Mouse (Mus musculus) intestine, embryonic 16.5 days (tissue): ENCODE measurements at regions not wholly inside any gene's neighbourhood (a gene's known extent, or its start where the extent isn't known, plus 50 kb on each side); places are given as distances from the start of the nearest gene placed in this dataset.

ENCODE experiments used
- ATAC-seq: fragments of 200-750 bp; cut with Nextera tagmentation; 2 replicates; pipeline ENCODE4 v1.8.0; 2017; ENCODE audit warnings: moderate TSS enrichment, moderate library complexity
- H3K27ac ChIP-seq: fragments of 300-500 bp; sonication (generic); 2 replicates; pipeline ENCODE4 v1.5.1; 2014; ENCODE audit warnings: mild to moderate bottlenecking, low read length
- H3K27me3 ChIP-seq: fragments of 300-500 bp; sonication (generic); replicated peaks from 2 replicates; pipeline ENCODE4 v1.6.1; 2014; ENCODE audit warnings: low read length, control low read depth, mixed read lengths; ENCODE audit not compliant: control insufficient read depth, insufficient read depth
- H3K36me3 ChIP-seq: fragments of 300-500 bp; sonication (generic); 2 replicates; pipeline ENCODE4 v1.6.1; 2014; ENCODE audit warnings: low read length, control low read depth; ENCODE audit not compliant: control insufficient read depth, insufficient read depth
- H3K4me1 ChIP-seq: fragments of 300-500 bp; sonication (generic); 2 replicates; pipeline ENCODE4 v1.6.1; 2014; ENCODE audit warnings: low read length, control low read depth, mixed read lengths; ENCODE audit not compliant: control insufficient read depth, insufficient read depth
- H3K4me2 ChIP-seq: fragments of 300-500 bp; sonication (generic); 2 replicates; pipeline ENCODE4 v1.6.1; 2014; ENCODE audit warnings: low read depth, low read length, control low read depth
- H3K4me3 ChIP-seq: fragments of 300-500 bp; sonication (generic); 2 replicates; pipeline ENCODE4 v1.5.1; 2014; ENCODE audit warnings: mild to moderate bottlenecking, low read length
- H3K9ac ChIP-seq: fragments of 300-500 bp; sonication (generic); 2 replicates; pipeline ENCODE4 v1.6.1; 2014; ENCODE audit warnings: low read depth, low read length
- H3K9me3 ChIP-seq: fragments of 300-500 bp; sonication (generic); 2 replicates; pipeline ENCODE4 v1.6.1; 2016; ENCODE audit warnings: low read length, control low read depth; ENCODE audit not compliant: control insufficient read depth
- WGBS: fragments of 180-500 bp; shearing (Covaris S2); extraction: QIAGEN DNeasy Blood & Tissue Kit; methylation state at CpG from one replicate; pipeline ENCODE4 v1.1.7; 2014; 5-methylcytosine and 5-hydroxymethylcytosine counted together

DNA sequence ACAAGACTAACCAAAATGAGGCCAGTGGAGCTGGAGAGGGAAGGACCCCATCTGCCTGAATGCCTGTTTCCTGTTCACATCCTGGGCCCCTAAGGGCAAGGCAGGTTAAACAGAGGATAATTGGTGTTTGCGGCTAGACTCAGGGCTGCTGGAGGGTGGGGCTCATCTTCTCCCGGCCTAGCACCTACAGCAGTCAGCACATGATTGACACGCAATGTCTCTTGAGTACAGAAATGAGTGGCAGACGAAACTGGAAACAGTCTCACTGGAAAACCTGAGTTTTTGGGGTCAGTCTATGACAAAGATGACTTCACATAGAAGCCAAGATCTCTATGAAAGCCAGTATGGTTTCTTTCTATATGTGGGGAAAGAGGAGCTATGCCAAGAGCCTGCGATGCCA lies 278.0 kb downstream of the Rngtt start:
- Histone ChIP-seq H3K36me3 (no peaks in the 10 kb centered on the region), H3K4me2 (no peak overlapping the region), H3K9me3 (no peaks in the 10 kb centered on the region), H3K27ac (no peak overlapping the region), H3K4me1 (peaks cover 5% of the 10 kb centered on the region; the same call in 1 of the 2 replicates), H3K9ac (no peak overlapping the region), H3K4me3 (no peak overlapping the region), H3K27me3 (no peaks in the 10 kb centered on the region)
- no peak for ATAC-seq
- WGBS, result 79% methylated on average over 5 of the region's 5 CpGs

DNA sequence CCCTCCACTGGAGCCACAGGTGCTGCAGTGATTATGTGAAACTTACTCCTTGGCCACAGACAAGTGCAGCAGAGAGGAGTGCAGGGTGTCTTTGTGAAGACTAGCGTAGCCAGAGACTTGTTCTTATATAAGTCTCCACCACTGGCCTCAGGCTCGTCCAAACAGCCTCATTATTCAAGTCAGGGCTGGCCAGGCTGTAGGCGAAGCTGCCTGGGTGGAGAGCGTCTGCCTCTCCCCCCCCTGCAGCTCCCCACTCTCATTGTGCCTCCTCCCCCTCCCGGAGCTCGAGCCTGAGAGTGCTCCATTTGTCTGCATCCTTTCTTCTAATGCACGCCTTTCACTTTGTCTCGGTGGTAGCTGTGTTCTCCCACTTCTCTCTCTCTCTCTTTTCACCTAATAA lies 279.1 kb downstream of the Rngtt start:
- 15% methylated on average over 8 of the region's 8 CpGs for WGBS
- peaks cover 5% of the 10 kb centered on the region; the same call in 1 of the 2 replicates for H3K4me1 ChIP-seq
- no peak overlapping the region for H3K27ac ChIP-seq
- no peaks in the 10 kb centered on the region for H3K36me3 ChIP-seq
- no peaks in the 10 kb centered on the region for H3K27me3 ChIP-seq
- H3K4me2 ChIP-seq, result no peak overlapping the region
- no peak overlapping the region for H3K4me3 ChIP-seq
- H3K9ac ChIP-seq, result no peak overlapping the region
- peak; percentile 13; the same call in 1 of the 2 replicates for ATAC-seq
- H3K9me3 ChIP-seq, result no peaks in the 10 kb centered on the region

DNA sequence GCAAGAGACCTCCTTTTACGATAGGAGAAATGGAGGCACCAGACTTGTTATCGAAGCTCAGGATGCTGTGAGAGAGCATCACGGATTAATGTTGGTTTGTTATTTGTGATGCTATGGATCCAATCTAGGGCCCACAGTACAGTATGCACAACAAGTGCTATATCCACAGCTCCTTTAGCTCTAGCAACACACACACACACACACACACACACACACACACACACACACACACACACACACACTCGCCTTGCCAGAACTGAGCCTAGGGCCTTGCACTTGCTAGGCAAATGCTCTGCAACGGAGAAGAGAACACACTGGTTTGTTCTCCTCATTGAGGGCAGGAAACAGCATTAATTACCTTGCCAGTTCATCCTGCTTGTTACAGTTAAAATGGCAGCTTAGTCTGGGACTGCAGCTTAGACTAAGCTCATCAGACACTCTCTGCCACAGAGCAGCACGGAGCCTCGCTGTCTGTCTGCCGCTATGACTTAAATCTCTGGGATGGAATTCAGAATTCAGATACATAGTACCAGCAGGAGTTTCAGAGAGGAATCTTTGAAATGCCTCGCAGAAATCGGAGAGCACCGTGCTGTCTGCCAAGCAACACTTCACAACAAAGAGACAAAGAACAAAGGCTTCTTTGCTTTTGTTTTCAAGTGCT lies 285.0 kb downstream of the Rngtt start:
- Histone ChIP-seq H3K4me1 (no peaks in the 10 kb centered on the region), H3K4me2 (no peak overlapping the region), H3K27me3 (no peaks in the 10 kb centered on the region), H3K9ac (no peak overlapping the region), H3K9me3 (no peaks in the 10 kb centered on the region), H3K36me3 (no peaks in the 10 kb centered on the region), H3K27ac (no peak overlapping the region), H3K4me3 (no peak overlapping the region)
- 53% methylated on average over 11 of the region's 11 CpGs for WGBS
- ATAC-seq, result no peak

DNA sequence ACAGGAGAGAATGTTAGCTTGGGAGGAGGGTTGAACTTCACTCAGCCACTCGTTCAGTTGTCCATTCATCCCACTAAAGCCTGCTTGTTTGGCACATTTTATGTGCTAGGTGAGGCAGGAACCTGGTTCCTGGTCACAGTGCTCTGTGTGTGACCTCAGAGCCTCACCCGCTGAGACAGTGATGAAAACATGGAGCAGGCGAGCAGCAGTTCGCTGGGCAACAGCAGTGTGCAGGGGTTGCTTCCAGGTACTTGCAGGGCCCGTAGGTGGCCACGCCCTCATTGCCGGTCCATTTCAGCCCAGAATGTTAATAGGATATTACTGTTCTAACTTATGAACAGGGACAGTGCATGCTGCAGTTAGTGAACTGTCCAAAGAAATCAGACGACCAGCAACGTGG lies 285.7 kb downstream of the Rngtt start:
- Histone ChIP-seq H3K9me3 (no peaks in the 10 kb centered on the region), H3K9ac (no peak overlapping the region), H3K27me3 (no peaks in the 10 kb centered on the region), H3K36me3 (no peaks in the 10 kb centered on the region), H3K4me2 (no peak overlapping the region), H3K4me1 (no peaks in the 10 kb centered on the region), H3K4me3 (no peak overlapping the region), H3K27ac (no peak overlapping the region)
- ATAC-seq, result no peak
- 77% methylated on average over 9 of the region's 9 CpGs for WGBS

DNA sequence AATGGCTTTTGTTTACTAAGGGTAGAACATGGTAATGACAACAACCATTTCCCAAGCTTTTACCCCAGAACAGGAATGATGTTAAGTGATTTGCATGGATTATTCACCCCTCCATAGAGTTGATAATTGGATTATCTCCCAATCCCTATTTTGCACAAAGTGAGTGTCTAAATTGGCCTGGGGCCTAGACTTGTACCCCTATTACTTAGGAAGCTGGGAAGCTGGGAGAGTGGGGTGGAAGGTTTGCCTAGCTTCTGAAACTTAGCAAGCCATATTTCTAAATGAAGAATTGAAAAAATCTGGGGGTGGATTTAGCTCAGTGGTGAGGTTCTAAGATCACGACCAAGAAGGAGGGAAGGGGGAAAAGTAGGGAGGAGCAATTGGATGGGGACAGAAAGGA lies 289.9 kb downstream of the Rngtt start:
- Histone ChIP-seq H3K4me2 (no peak overlapping the region), H3K27ac (no peak overlapping the region), H3K4me1 (no peaks in the 10 kb centered on the region), H3K9ac (no peak overlapping the region), H3K4me3 (no peak overlapping the region), H3K36me3 (no peaks in the 10 kb centered on the region), H3K27me3 (no peaks in the 10 kb centered on the region), H3K9me3 (no peaks in the 10 kb centered on the region)
- WGBS, result 53% methylated on average over 1 of the region's 1 CpGs
- no peak for ATAC-seq

DNA sequence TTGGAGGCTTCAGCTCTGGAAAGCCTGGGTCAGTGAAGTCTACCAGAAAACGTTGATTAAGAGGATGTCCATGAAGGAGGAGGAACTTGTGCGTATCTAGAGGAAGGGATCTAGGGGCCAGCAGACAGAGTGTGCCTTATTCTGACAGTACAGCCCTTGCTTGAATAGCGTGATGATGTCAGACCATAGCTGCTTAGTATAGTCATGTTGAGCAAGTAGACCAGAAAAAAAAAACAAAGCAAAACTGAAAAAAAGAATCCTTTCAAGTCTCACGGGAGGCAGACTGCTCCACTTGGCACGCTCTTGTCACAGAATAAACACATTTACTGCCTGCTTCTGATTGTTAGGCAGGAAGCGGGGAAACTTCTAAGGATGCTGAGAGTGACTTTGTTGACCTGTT lies 290.7 kb downstream of the Rngtt start:
- no peak for ATAC-seq
- Histone ChIP-seq H3K9me3 (no peaks in the 10 kb centered on the region), H3K4me3 (no peak overlapping the region), H3K4me1 (no peaks in the 10 kb centered on the region), H3K4me2 (no peak overlapping the region), H3K27ac (no peak overlapping the region), H3K27me3 (no peaks in the 10 kb centered on the region), H3K36me3 (no peaks in the 10 kb centered on the region), H3K9ac (no peak overlapping the region)
- WGBS, result 51% methylated on average over 6 of the region's 6 CpGs

DNA sequence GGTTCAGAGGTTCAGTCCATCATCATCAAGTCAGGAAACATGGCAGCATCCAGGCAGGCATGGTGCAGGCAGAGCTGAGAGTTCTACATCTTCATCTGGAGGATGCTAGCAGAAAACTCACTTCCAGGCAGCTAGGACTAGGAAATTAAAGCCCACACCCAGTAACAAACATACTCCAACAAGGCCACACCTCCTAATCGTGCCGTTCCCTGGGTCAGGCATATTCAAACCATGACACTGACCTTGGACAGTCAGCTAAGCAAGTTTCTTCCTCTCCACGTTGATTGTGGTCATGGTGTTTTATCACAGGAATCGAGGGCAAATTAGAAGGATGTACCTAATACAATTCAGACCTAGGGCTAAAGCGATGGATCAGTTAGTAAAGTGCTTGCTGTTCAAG lies 294.5 kb downstream of the Rngtt start:
- Histone ChIP-seq H3K9ac (no peak overlapping the region), H3K9me3 (no peaks in the 10 kb centered on the region), H3K4me1 (no peaks in the 10 kb centered on the region), H3K27me3 (no peaks in the 10 kb centered on the region), H3K36me3 (no peaks in the 10 kb centered on the region), H3K4me3 (no peak overlapping the region), H3K4me2 (no peak overlapping the region), H3K27ac (no peak overlapping the region)
- WGBS, result 92% methylated on average over 5 of the region's 5 CpGs
- ATAC-seq, result no peak

DNA sequence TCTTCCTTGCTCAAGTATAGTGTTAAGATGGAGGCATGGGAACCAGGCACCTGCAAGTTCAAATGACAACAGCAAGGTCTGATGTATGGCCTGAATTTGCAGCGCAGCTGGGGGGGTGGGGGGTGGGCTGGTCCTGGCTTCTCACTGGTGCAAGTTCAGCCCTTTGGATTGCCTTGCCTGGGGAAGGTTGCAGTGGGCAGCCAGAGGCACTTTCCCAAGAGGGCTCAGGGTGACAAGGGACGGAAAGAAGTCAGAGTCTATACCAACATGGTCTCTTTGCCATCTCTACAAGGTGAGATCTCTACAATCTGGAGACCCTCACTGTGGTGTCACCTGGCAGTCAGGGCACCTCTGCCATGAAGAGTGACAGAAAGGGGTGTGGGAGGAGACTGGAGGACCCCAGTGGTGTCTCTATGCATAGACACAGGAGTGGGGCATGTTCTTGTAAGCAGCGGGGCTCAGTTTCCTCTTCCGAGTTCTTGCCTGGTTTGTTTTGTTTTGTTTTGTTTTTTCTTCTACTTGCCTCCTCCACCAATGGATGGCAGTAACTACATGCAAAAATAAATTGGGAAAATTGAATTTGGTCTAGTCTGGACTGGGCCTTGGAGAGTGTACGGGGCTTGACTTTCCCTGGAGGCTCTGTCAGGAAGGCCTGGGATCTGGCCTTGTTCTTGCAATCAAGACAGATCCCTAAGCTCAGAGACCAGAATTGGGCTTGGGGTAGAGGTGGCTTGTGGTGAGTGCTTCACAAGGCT lies 284.4 kb upstream of the Cnr1 start:
- WGBS, result 92% methylated on average over 5 of the region's 5 CpGs
- Histone ChIP-seq H3K9ac (no peak overlapping the region), H3K36me3 (no peaks in the 10 kb centered on the region), H3K4me1 (no peaks in the 10 kb centered on the region), H3K4me2 (no peak overlapping the region), H3K4me3 (no peak overlapping the region), H3K27me3 (no peaks in the 10 kb centered on the region), H3K27ac (no peak overlapping the region), H3K9me3 (no peaks in the 10 kb centered on the region)
- ATAC-seq, result no peak

DNA sequence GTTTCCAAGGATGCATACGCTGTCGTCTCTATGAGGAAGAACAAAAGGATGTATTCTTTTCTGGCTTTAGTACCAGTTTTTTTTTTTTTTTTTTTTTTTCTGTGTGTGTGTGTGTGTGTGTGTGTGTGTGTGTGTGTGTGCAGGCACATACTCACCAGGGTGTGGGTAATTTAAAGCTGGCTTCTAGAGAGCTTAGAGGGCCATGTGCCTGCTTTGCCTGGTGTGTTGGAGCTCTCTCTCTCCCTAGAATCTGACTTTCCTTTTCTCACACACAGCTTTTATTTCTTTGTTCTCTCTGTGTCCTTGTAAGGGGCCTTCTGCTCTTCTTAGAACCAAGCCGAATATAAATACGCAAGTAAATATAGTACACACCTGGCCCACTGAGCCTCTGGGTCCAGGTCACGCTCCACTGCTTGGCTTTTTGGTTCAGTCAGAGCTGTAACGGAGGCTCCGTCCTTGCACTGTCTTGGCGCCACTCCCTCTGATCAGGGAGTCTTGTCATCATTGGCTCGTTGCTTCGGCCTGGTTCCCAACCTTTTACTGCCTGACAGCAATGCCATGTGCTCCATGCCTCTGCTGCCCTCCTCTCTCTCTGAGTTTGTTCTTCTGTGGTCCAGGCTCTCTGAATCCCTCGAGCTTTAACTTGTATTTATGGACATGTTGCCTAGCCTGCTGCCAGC lies 283.7 kb upstream of the Cnr1 start:
- no peaks in the 10 kb centered on the region for H3K27me3 ChIP-seq
- no peaks in the 10 kb centered on the region for H3K36me3 ChIP-seq
- no peak overlapping the region for H3K4me2 ChIP-seq
- H3K9ac ChIP-seq, result no peak overlapping the region
- H3K27ac ChIP-seq, result no peak overlapping the region
- no peak for ATAC-seq
- WGBS, result 77% methylated on average over 11 of the region's 11 CpGs
- H3K4me1 ChIP-seq, result no peaks in the 10 kb centered on the region
- no peaks in the 10 kb centered on the region for H3K9me3 ChIP-seq
- no peak overlapping the region for H3K4me3 ChIP-seq
